Mouse (Mus musculus) stomach, postnatal 0 days (tissue): ENCODE results near the gene Dmwd. TPM values are rescaled to one million over a fixed set of nuclear protein-coding genes. Genes with fewer than 3 reads are reported as not detected.
A peak's percentile ranks its signal among the peaks of the same experiment; 100 is the strongest.

ENCODE experiments used
- ATAC-seq: fragments of 200-750 bp; cut with Nextera tagmentation; 2 replicates; pipeline ENCODE4 v1.8.0; 2017; ENCODE audit not compliant: low FRiP score, low TSS enrichment
- DNase-seq: peaks from one replicate; pipeline ENCODE4 v3.0.0-alpha.2; 2016; ENCODE audit warnings: low spot score
- H3K27ac ChIP-seq: fragments of 300-500 bp; sonication (generic); replicated peaks from 2 replicates; pipeline ENCODE4 v1.5.1; 2014; ENCODE audit warnings: mild to moderate bottlenecking, control low read depth
- H3K27me3 ChIP-seq: fragments of 300-500 bp; sonication (generic); 2 replicates; pipeline ENCODE4 v1.6.1; 2014; ENCODE audit warnings: low read length; ENCODE audit not compliant: control insufficient read depth, insufficient read depth
- H3K36me3 ChIP-seq: fragments of 300-500 bp; sonication (generic); 2 replicates; pipeline ENCODE4 v1.6.1; 2014; ENCODE audit warnings: low read length, mixed read lengths; ENCODE audit not compliant: control insufficient read depth, insufficient read depth
- H3K4me1 ChIP-seq: fragments of 300-500 bp; sonication (generic); replicated peaks from 2 replicates; pipeline ENCODE4 v1.6.1; 2014; ENCODE audit warnings: antibody characterized with exemption; ENCODE audit not compliant: control insufficient read depth, insufficient read depth
- H3K4me2 ChIP-seq: fragments of 300-500 bp; sonication (generic); replicated peaks from 2 replicates; pipeline ENCODE4 v1.6.1; 2014; ENCODE audit warnings: low read depth, mild to moderate bottlenecking, control low read depth, moderate library complexity
- H3K4me3 ChIP-seq: fragments of 300-500 bp; sonication (generic); 2 replicates; pipeline ENCODE4 v1.5.1; 2014; ENCODE audit warnings: low read depth, low read length, control low read depth
- H3K9ac ChIP-seq: fragments of 300-500 bp; sonication (generic); 2 replicates; pipeline ENCODE4 v1.6.1; 2014; ENCODE audit warnings: mild to moderate bottlenecking, low read length, control low read depth, mixed read lengths
- H3K9me3 ChIP-seq: fragments of 300-500 bp; sonication (generic); 2 replicates; pipeline ENCODE4 v1.6.1; 2016; ENCODE audit warnings: low read length; ENCODE audit not compliant: control insufficient read depth
- CTCF ChIP-seq: IDR thresholded peaks from 2 replicates; pipeline ENCODE4 v1.5.1; 2016; ENCODE audit warnings: antibody characterized with exemption, low read depth, mild to moderate bottlenecking, moderate library complexity
- EP300 ChIP-seq: optimal IDR thresholded peaks from 2 replicates; pipeline ENCODE3; 2016; ENCODE audit warnings: antibody characterized with exemption
- WGBS: fragments of 180-500 bp; shearing (Covaris S2); extraction: QIAGEN DNeasy Blood & Tissue Kit; methylation state at CpG from one replicate; pipeline ENCODE4 v1.1.7; 2014; 5-methylcytosine and 5-hydroxymethylcytosine counted together
- polyA plus RNA-seq: library from polyadenylated mRNA; unstranded; fragments of >200 nt; fragmentation: Nextera tagmentation; extraction: Ambion mirVana; gene quantifications from 2 replicates; pipeline ENCODE4 v1.2.1, GENCODE M21; 2015

The Dmwd gene
- polyA plus RNA-seq, 1 experiment from 2014 or later: 4.5 TPM

DNA sequence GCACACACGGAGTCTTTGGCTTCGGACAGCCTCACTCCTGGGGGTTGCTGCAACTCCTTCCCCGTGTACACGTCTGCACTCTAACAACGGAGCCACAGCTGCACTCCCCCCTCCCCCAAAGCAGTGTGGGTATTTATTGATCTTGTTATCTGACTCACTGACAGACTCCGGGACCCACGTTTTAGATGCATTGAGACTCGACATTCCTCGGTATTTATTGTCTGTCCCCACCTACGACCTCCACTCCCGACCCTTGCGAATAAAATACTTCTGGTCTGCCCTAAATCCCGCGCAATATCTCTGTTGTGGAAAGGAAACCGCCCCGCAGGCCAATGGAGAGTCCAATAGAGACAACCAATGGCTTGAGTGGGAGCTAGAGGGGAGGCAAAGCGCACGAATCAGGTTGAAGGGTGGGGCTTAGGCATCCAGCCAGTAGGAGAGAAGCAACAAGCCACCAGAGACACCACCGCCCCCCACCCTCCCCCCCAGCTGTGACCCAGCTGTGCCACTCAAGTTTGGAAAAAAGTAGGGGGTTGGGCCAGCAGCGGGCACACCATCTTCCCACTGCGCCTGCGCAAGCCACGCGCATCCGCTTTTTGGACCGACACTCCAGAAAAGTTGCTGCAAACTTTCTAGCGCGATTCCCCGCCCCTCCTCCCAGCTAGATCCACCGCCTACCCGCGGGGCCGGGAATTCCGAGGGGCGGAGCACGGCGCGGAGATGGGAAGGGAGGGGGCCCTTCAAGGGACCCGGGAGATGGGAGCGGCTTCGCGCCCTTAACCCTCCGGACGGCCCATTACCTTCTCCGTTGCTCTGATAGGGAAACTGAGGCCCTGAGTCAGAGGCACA is 17.7 kb downstream of the Dmwd start:
- DNase-seq (peak; percentile 95), ATAC-seq (peak; percentile 86)
- peak overlapping the region; percentile 82 for H3K9ac ChIP-seq
- H3K4me3 ChIP-seq: peak overlapping the region; percentile 70
- H3K9me3 ChIP-seq: no peaks in the 10 kb centered on the region
- peaks cover 7% of the 10 kb centered on the region; the same call in 1 of the 2 replicates for H3K4me1 ChIP-seq
- peaks cover 14% of the 10 kb centered on the region; the same call in 1 of the 2 replicates for H3K36me3 ChIP-seq
- peak overlapping the region; percentile 83 for H3K4me2 ChIP-seq
- H3K27ac ChIP-seq: peak overlapping the region; percentile 97
- H3K27me3 ChIP-seq: no peaks in the 10 kb centered on the region
- TF ChIP-seq CTCF (no peak), EP300 (peak; percentile 85)
- under 1% methylated on average over 45 of the region's 45 CpGs for WGBS

DNA sequence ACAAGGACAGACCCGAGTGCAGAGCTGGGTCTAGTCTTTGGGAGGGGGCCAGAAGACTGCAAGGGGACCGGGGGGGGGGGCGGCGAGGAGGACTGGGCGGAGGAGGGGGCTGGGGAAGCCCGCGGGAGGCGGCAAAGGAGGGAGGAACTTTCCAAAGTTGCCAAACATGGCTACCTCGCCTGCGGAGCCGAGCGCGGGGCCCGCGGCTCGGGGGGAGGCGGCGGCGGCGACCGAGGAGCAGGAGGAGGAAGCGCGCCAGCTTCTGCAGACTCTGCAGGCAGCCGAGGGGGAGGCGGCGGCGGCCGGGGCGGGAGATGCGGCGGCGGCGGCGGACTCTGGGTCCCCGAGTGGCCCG is 18.4 kb downstream of the Dmwd start, which contains the start of gene Six5:
Six5 (plus strand) TSS at position 124 of the 355 bp plus-strand sequence.
- Histone ChIP-seq H3K9ac (peak within 1 kb of the TSS; percentile 82), H3K9me3 (no peaks in the 10 kb centered on the region), H3K4me2 (peak within 1 kb of the TSS; percentile 83), H3K27ac (peak within 1 kb of the TSS; percentile 97), H3K27me3 (no peaks in the 10 kb centered on the region), H3K4me3 (peak within 1 kb of the TSS; percentile 70), H3K36me3 (peaks cover 14% of the 10 kb centered on the region; the same call in 1 of the 2 replicates), H3K4me1 (peaks cover 7% of the 10 kb centered on the region; the same call in 1 of the 2 replicates)
- under 1% methylated on average over 16 of the region's 36 CpGs for WGBS
- TF ChIP-seq CTCF (no peak), EP300 (peak; percentile 1)
- ATAC-seq (peak; percentile 7; the same call in 1 of the 2 replicates), DNase-seq (peak; percentile 67)

DNA sequence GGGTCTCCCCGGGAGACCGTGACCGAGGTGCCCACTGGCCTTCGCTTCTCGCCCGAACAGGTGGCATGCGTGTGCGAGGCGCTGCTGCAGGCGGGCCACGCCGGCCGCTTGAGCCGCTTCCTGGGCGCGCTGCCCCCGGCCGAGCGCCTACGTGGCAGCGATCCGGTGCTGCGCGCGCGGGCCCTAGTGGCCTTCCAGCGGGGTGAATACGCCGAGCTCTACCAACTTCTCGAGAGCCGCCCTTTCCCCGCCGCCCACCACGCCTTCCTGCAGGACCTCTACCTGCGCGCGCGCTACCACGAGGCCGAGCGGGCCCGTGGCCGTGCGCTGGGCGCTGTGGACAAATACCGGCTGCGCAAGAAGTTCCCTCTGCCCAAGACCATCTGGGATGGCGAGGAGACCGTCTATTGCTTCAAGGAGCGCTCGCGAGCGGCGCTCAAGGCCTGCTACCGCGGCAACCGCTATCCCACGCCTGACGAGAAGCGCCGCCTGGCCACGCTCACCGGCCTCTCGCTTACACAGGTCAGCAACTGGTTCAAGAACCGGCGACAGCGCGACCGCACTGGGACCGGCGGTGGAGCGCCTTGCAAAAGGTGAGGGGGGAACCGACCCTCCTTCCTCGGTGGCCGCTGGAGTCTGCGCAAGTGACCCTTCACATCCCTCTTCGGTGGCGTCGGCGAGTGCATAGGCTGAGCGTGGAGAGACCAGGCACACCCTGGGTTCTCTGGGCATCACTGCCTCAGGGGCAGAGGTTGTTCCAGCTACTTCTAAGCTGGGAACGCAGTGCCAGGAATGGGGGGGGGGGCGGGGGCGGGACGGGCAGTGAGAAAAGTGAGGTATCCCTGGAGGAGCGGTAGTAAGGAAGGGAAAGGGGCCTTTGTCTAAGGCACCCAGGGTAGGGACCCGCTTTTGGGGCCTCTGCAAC is 19.1 kb downstream of the Dmwd start:
- Histone ChIP-seq H3K4me3 (peak overlapping the region; percentile 70), H3K27ac (peak overlapping the region; percentile 97), H3K4me1 (peaks cover 7% of the 10 kb centered on the region; the same call in 1 of the 2 replicates), H3K9me3 (no peaks in the 10 kb centered on the region), H3K36me3 (peaks cover 14% of the 10 kb centered on the region; the same call in 1 of the 2 replicates), H3K27me3 (no peaks in the 10 kb centered on the region), H3K4me2 (peak overlapping the region; percentile 83), H3K9ac (peak overlapping the region; percentile 82)
- ATAC-seq (peak; percentile 2; the same call in 1 of the 2 replicates), DNase-seq (peak; percentile 75)
- under 1% methylated on average over 83 of the region's 87 CpGs for WGBS
- TF ChIP-seq CTCF (no peak; the same call in 1 of the 2 replicates), EP300 (no peak)

DNA sequence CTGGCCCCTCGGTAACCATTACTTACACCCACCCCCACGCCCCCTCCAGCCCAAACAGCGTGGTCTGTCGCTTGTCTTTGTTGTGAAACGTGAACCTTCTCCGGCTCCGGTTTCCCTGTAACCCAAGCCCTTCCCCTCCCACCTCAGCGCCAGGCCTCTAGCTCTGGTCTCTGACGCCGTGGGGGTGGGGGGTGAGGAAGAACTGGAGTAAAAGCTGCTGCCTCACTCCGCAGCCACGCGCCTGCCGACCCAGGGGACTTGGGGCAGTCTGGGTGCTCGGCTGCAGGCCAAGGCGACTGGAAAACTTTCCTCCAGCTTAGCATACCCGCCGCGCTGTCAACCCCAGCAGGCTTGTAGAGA is 19.7 kb downstream of the Dmwd start:
- peaks cover 13% of the 10 kb centered on the region; the same call in 1 of the 2 replicates for H3K36me3 ChIP-seq
- DNase-seq (peak; percentile 75), ATAC-seq (peak; percentile 4; the same call in 1 of the 2 replicates)
- H3K9me3 ChIP-seq: no peaks in the 10 kb centered on the region
- peaks cover 7% of the 10 kb centered on the region; the same call in 1 of the 2 replicates for H3K4me1 ChIP-seq
- peak overlapping the region; percentile 70 for H3K4me3 ChIP-seq
- 1% methylated on average over 18 of the region's 19 CpGs for WGBS
- H3K9ac ChIP-seq: peak overlapping the region; percentile 82
- H3K4me2 ChIP-seq: peak overlapping the region; percentile 83
- peak overlapping the region; percentile 97 for H3K27ac ChIP-seq
- TF ChIP-seq EP300 (no peak), CTCF (0 out of 2 replicates have a peak, but pooled peaks have one; percentile 3)
- no peaks in the 10 kb centered on the region for H3K27me3 ChIP-seq

DNA sequence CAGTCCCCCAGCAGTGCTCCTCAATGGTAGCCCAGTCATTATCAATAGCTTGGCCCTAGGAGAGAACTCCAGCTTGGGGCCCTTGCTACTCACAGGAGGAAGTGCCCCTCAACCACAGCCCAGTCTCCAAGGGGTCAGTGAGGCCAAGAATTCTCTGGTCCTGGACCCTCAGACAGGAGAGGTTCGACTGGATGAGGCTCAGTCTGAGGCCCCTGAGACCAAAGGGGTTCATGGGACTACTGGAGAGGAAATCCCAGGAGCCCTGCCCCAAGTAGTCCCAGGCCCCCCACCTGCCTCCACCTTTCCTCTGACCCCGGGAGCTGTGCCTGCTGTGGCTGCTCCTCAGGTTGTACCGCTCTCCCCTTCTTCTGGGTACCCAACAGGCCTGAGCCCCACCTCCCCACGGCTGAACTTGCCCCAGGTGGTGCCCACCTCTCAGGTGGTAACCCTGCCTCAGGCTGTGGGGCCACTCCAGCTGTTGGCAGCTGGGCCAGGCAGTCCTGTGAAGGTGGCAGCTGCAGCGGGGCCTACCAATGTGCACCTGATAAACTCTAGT is 20.5 kb downstream of the Dmwd start:
- Histone ChIP-seq H3K9me3 (no peaks in the 10 kb centered on the region), H3K4me1 (peaks cover 7% of the 10 kb centered on the region; the same call in 1 of the 2 replicates), H3K4me3 (peak overlapping the region; percentile 70), H3K36me3 (peaks cover 9% of the 10 kb centered on the region; the same call in 1 of the 2 replicates), H3K4me2 (peak overlapping the region; percentile 83), H3K27ac (no peak overlapping the region), H3K9ac (peak overlapping the region; percentile 82), H3K27me3 (no peaks in the 10 kb centered on the region)
- no peak for TF ChIP-seq CTCF
- no peak for TF ChIP-seq EP300
- 65% methylated on average over 4 of the region's 5 CpGs for WGBS
- ATAC-seq: no peak
- DNase-seq: no peak
